Mouse (Mus musculus) liver, embryonic 16.5 days (tissue): ENCODE measurements around the gene Speer4c. TPM values are rescaled to one million over a fixed set of nuclear protein-coding genes. Genes with fewer than 3 reads are reported as not detected.
"Not testable (repeated sequence)": the region's sequence is repeated elsewhere in the genome, so short reads cannot be mapped to it uniquely, and the experiment has no call there.

Source experiments
- ATAC-seq: fragments of 200-750 bp; cut with Nextera tagmentation; 2 replicates; pipeline ENCODE4 v1.8.0; 2017; ENCODE audit warnings: low read depth, mild to moderate bottlenecking, moderate number of reproducible peaks, moderate library complexity
- H3K27ac ChIP-seq: fragments of 300-500 bp; sonication (generic); 2 replicates; pipeline ENCODE4 v1.5.1; 2014; ENCODE audit warnings: mild to moderate bottlenecking, low read length
- H3K27me3 ChIP-seq: fragments of 300-500 bp; sonication (generic); 2 replicates; pipeline ENCODE4 v1.6.1; 2014; ENCODE audit warnings: low read depth, low read length, mixed read lengths; ENCODE audit not compliant: control insufficient read depth, insufficient read depth
- H3K36me3 ChIP-seq: fragments of 300-500 bp; sonication (generic); 2 replicates; pipeline ENCODE4 v1.6.1; 2014; ENCODE audit warnings: mild to moderate bottlenecking; ENCODE audit not compliant: control insufficient read depth, insufficient read depth
- H3K4me1 ChIP-seq: fragments of 300-500 bp; sonication (generic); 2 replicates; pipeline ENCODE4 v1.6.1; 2014; ENCODE audit warnings: low read depth, low read length, mixed read lengths; ENCODE audit not compliant: control insufficient read depth
- H3K4me2 ChIP-seq: fragments of 300-500 bp; sonication (generic); 2 replicates; pipeline ENCODE4 v1.6.1; 2014; ENCODE audit warnings: low read depth, low read length, mixed read lengths
- H3K4me3 ChIP-seq: fragments of 300-500 bp; sonication (generic); 2 replicates; pipeline ENCODE4 v1.5.1; 2014; ENCODE audit warnings: low read depth, mild to moderate bottlenecking, low read length
- H3K9ac ChIP-seq: fragments of 300-500 bp; sonication (generic); 2 replicates; pipeline ENCODE4 v1.6.1; 2014; ENCODE audit warnings: low read depth, low read length
- H3K9me3 ChIP-seq: fragments of 300-500 bp; sonication (generic); replicated peaks from 2 replicates; pipeline ENCODE4 v1.6.1; 2016; ENCODE audit warnings: low read length; ENCODE audit not compliant: control insufficient read depth
- WGBS: fragments of 180-500 bp; shearing (Covaris S2); extraction: QIAGEN DNeasy Blood & Tissue Kit; methylation state at CpG from one replicate; pipeline ENCODE4 v1.1.7; 2014; ENCODE audit not compliant: insufficient replicate concordance; 5-methylcytosine and 5-hydroxymethylcytosine counted together
- polyA plus RNA-seq: library from polyadenylated mRNA; unstranded; fragments of >200 nt; fragmentation: Nextera tagmentation; extraction: Ambion mirVana; gene quantifications from 2 replicates; pipeline ENCODE4 v1.2.1, GENCODE M21; 2015

The Speer4c gene
- polyA plus RNA-seq = not detected in 2 replicates

DNA sequence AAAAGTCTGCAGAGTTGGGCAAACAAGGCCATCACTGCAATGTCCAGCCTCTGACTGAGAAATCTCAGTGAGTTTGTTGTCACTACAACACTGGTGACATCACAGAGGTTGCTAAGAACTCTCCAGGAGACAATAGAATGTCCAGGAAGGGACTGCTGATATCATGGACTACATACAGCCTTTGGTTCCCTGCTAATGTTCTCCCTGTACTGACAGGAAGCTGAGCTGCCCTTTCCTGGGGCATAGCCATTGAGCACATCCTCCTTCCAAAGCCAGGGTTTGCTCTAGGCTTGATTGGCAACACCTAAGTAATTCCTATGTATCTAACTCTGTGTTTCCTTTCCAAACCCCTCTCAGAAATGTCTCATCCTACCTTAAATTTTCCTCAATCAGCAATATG is at the start of gene Speer4c:
Speer4c (minus strand) TSS at position 101 of the 400 bp plus-strand sequence.
- ATAC-seq, H3K9me3 ChIP-seq, H3K27ac ChIP-seq, H3K9ac ChIP-seq, H3K4me1 ChIP-seq, H3K27me3 ChIP-seq, H3K36me3 ChIP-seq, H3K4me2 ChIP-seq, H3K4me3 ChIP-seq: not testable (repeated sequence)

DNA sequence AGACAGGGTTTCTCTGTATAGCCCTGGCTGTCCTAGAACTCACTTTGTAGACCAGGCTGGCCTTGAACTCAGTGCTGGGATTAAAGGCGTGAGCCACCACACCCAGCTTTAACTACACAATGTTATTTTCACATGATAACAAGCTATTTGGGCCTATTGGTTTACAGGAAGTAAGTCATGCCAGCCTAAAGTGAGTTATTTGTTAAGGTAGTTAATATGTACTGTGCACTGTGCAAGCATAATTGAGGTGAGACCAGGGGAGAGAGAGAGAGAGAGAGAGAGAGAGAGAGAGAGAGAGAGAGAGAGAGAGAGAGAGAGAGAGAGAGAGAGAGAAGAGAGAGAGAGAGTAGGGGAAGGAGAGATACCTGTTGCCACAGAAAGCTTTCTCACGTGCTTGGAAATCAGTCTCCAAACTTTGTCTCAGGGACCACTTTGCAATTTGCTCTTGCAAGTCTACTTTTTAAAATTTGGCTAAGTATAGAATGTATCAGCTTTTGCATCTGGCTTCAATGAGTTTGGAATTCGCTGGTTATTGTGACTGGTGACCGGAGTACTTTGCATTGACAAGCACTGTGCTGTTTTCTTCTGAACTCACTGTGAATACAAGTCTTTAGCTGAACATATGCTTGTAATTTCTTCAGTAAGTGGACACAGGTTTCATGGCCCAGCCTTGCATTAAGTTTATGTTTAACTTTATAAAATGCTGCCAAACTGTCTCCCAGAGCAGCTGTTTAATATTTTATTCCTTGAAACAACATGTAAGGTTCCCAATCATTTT is 33.6 kb upstream of the Speer4c start:
- H3K4me2 ChIP-seq = no peak overlapping the region
- H3K4me3 ChIP-seq = no peak overlapping the region
- no peak overlapping the region for H3K27ac ChIP-seq
- no peaks in the 10 kb centered on the region for H3K27me3 ChIP-seq
- 59% methylated on average over 4 of the region's 4 CpGs for WGBS
- no peak overlapping the region for H3K9ac ChIP-seq
- no peaks in the 10 kb centered on the region for H3K36me3 ChIP-seq
- ATAC-seq = no peak
- no peaks in the 10 kb centered on the region for H3K4me1 ChIP-seq
- H3K9me3 ChIP-seq = no peaks in the 10 kb centered on the region

GRCm38 (mm10) chr5:15734097-15734867 is 20.2 kb upstream of the Speer4c start:
- Histone ChIP-seq H3K4me1 (no peaks in the 10 kb centered on the region), H3K9me3 (no peaks in the 10 kb centered on the region), H3K9ac (no peak overlapping the region), H3K27me3 (no peaks in the 10 kb centered on the region), H3K4me2 (no peak overlapping the region), H3K36me3 (no peaks in the 10 kb centered on the region), H3K27ac (no peak overlapping the region), H3K4me3 (no peak overlapping the region)
- ATAC-seq = no peak
- WGBS = 71% methylated on average over 3 of the region's 3 CpGs

GRCm38 (mm10) chr5:15702891-15703290 is 11.2 kb downstream of the Speer4c start:
- H3K9ac ChIP-seq, H3K27me3 ChIP-seq, H3K9me3 ChIP-seq, H3K27ac ChIP-seq, H3K4me3 ChIP-seq, H3K4me1 ChIP-seq, H3K36me3 ChIP-seq, H3K4me2 ChIP-seq, ATAC-seq: not testable (repeated sequence)
- WGBS = 16% methylated on average over 5 of the region's 5 CpGs

DNA sequence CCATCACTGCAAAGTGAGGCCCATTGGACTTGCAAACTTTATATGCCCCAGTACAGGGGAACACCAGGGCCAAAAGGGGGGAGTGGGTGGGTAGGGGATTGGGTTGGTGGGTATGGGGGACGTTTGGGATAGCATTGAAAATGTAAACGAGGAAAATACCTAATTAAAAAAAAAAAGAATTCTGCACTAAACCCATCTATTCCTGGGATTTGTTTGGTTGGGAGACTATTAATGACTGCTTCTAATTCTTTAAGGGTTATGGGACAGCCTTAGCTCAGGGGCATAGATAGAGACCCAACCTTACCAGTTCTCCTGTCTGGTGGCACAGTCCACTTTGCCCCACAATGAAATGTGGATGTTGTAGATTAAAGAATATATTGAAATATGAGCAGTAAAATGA is 16.4 kb downstream of the Speer4c start:
- H3K9me3 ChIP-seq, ATAC-seq, H3K9ac ChIP-seq, H3K27ac ChIP-seq, H3K36me3 ChIP-seq, H3K4me2 ChIP-seq, H3K4me1 ChIP-seq, H3K27me3 ChIP-seq, H3K4me3 ChIP-seq: not testable (repeated sequence)
- 21% methylated on average over 2 of the region's 2 CpGs for WGBS

DNA sequence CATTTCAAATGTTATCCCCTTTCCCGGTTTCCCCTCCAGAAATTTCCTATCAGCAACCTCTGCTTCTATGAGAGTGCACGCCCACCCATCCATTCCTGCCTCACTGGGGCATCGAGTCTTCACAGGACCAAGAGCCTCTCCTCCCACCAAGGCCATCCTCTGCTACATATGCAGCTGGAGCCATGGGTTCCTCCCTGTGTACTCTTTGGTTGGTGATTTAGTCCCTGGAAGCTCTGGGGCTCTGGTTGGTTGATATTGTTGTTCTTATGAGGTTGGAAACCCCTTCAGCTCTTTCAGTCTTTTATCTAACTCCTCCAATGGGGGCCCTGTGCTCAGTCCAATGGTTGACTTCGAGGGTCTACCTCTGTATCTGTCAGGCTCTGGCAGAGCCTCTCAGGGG is 22.2 kb downstream of the Speer4c start:
- not testable (repeated sequence) for H3K9me3 ChIP-seq, H3K4me1 ChIP-seq, H3K27ac ChIP-seq, H3K36me3 ChIP-seq, H3K4me3 ChIP-seq, ATAC-seq, H3K27me3 ChIP-seq, H3K4me2 ChIP-seq, H3K9ac ChIP-seq
- WGBS = 45% methylated on average over 4 of the region's 4 CpGs

GRCm38 (mm10) chr5:15690822-15691221 is 23.2 kb downstream of the Speer4c start:
- not testable (repeated sequence) for H3K9me3 ChIP-seq, H3K4me1 ChIP-seq, H3K27ac ChIP-seq, H3K27me3 ChIP-seq, ATAC-seq, H3K9ac ChIP-seq, H3K4me3 ChIP-seq, H3K4me2 ChIP-seq, H3K36me3 ChIP-seq
- WGBS = 59% methylated on average over 4 of the region's 4 CpGs

- H3K9me3 ChIP-seq, H3K27me3 ChIP-seq, H3K36me3 ChIP-seq, H3K4me2 ChIP-seq, H3K4me1 ChIP-seq, H3K27ac ChIP-seq, H3K4me3 ChIP-seq, H3K9ac ChIP-seq: not testable (repeated sequence)
- WGBS = 55% methylated on average over 6 of the region's 6 CpGs
- ATAC-seq = peak; percentile 67
Observed at GRCm38 (mm10) chr5:15689659-15690213, 24.3 kb downstream of the Speer4c start.
